ENCODE assay signal across 32 mouse cellular contexts in genomic region chr2:31864891-31865290, GRCm38 (mm10). TPM values are rescaled to one million over a fixed set of nuclear protein-coding genes. Genes with fewer than 3 reads are reported as not detected.
DNase-seq lines count a peak whose midpoint lies in the region; ATAC-seq and TF ChIP-seq lines count a peak whose summit lies in the region.
"Had no signal": no experiment of that assay in that cellular context is flagged by ENCODE, and none has a peak within 500 bp of the region (broad histone marks: within the 10 kb centered on the region; RNA-seq: fewer than 3 reads in every experiment).

No protein-coding gene starts in this region.

- H3K36me3 ChIP-seq in liver, embryonic 16.5 days (ENCODE audit: control insufficient read depth, insufficient read depth): no peaks in the 10 kb centered on the region
- H3K36me3 ChIP-seq in liver, postnatal 0 days (replicated peaks; ENCODE audit: insufficient read depth, low read length): no peaks in the 10 kb centered on the region
- H3K36me3 ChIP-seq in kidney, embryonic 14.5 days (ENCODE audit: control insufficient read depth, insufficient read depth, low read length): no peaks in the 10 kb centered on the region
- no peaks in the 10 kb centered on the region for H3K36me3 ChIP-seq in limb, embryonic 10.5 days
- H3K36me3 ChIP-seq: embryonic facial prominence, embryonic 12.5 days; hindbrain, embryonic 12.5 days; intestine, embryonic 15.5 days; limb, embryonic 12.5 days; liver, embryonic 13.5 days; lung, embryonic 15.5 days; midbrain, embryonic 12.5 days had no signal

- peak; percentile 28; the same call in 1 of the 2 replicates for ATAC-seq in liver, embryonic 16.5 days (ENCODE audit: low read depth)
- no peak for ATAC-seq in liver, postnatal 0 days
- no peak for ATAC-seq in kidney, embryonic 14.5 days (ENCODE audit: low FRiP score, low TSS enrichment)
- ATAC-seq: forebrain, embryonic 16.5 days; hindbrain, postnatal 0 days; intestine, embryonic 15.5 days; Patski had no signal

- H3K9ac ChIP-seq in liver, embryonic 16.5 days (ENCODE audit: low read depth, low read length): no peak overlapping the region
- no peak overlapping the region for H3K9ac ChIP-seq in liver, postnatal 0 days (replicated peaks)
- no peak overlapping the region for H3K9ac ChIP-seq in kidney, embryonic 14.5 days (ENCODE audit: low read depth, low read length)
- H3K9ac ChIP-seq: embryonic facial prominence, embryonic 12.5 days; hindbrain, embryonic 12.5 days; intestine, embryonic 15.5 days; limb, embryonic 12.5 days; liver, embryonic 13.5 days; lung, embryonic 15.5 days; midbrain, embryonic 12.5 days had no signal

- no peaks in the 10 kb centered on the region for H3K4me1 ChIP-seq in liver, embryonic 16.5 days (ENCODE audit: control insufficient read depth, low read depth, low read length)
- H3K4me1 ChIP-seq in liver, postnatal 0 days (ENCODE audit: insufficient read depth): 0 out of 2 replicates have a peak, but pooled peaks cover 3% of the 10 kb centered on the region
- H3K4me1 ChIP-seq in kidney, embryonic 14.5 days (ENCODE audit: control insufficient read depth, insufficient read depth, low read length): peaks cover 7% of the 10 kb centered on the region; the same call in 1 of the 2 replicates
- H3K4me1 ChIP-seq in limb, embryonic 10.5 days: peaks cover 59% of the 10 kb centered on the region
- H3K4me1 ChIP-seq: intestine, embryonic 15.5 days; liver, embryonic 13.5 days; lung, embryonic 15.5 days had no signal

- H3K4me2 ChIP-seq in liver, embryonic 16.5 days (ENCODE audit: low read depth, low read length): no peak overlapping the region
- H3K4me2 ChIP-seq in liver, postnatal 0 days (ENCODE audit: low read depth, low read length): no peak overlapping the region
- H3K4me2 ChIP-seq in kidney, embryonic 14.5 days (replicated peaks; ENCODE audit: low read depth, low read length): no peak overlapping the region
- H3K4me2 ChIP-seq: embryonic facial prominence, embryonic 12.5 days; heart, embryonic 11.5 days; hindbrain, embryonic 12.5 days; intestine, embryonic 15.5 days; limb, embryonic 12.5 days; liver, embryonic 13.5 days; lung, embryonic 15.5 days; midbrain, embryonic 12.5 days had no signal

- H3K4me3 ChIP-seq in liver, embryonic 16.5 days (ENCODE audit: low read depth, low read length): no peak overlapping the region
- H3K4me3 ChIP-seq in liver, postnatal 0 days (ENCODE audit: low read depth, low read length): no peak overlapping the region
- H3K4me3 ChIP-seq in kidney, embryonic 14.5 days (ENCODE audit: low read length): no peak overlapping the region
- no peak overlapping the region for H3K4me3 ChIP-seq in limb, embryonic 10.5 days
- H3K4me3 ChIP-seq: embryonic facial prominence, embryonic 12.5 days; gastrocnemius, adult 2 months; hindbrain, embryonic 12.5 days; intestine, embryonic 15.5 days; limb, embryonic 12.5 days; liver, embryonic 13.5 days; lung, embryonic 15.5 days; midbrain, embryonic 12.5 days had no signal

- H3K9me3 ChIP-seq in liver, embryonic 16.5 days (replicated peaks; ENCODE audit: control insufficient read depth, low read length): no peaks in the 10 kb centered on the region
- no peaks in the 10 kb centered on the region for H3K9me3 ChIP-seq in liver, postnatal 0 days (ENCODE audit: low read length)
- no peaks in the 10 kb centered on the region for H3K9me3 ChIP-seq in kidney, embryonic 14.5 days (ENCODE audit: control insufficient read depth, low read length)
- no peaks in the 10 kb centered on the region for H3K9me3 ChIP-seq in limb, embryonic 10.5 days (replicated peaks)
- H3K9me3 ChIP-seq: embryonic facial prominence, embryonic 12.5 days; hindbrain, embryonic 12.5 days; intestine, embryonic 15.5 days; limb, embryonic 12.5 days; liver, embryonic 13.5 days; lung, embryonic 15.5 days; midbrain, embryonic 12.5 days had no signal

- TF ChIP-seq EP300 in liver, postnatal 0 days (IDR thresholded peaks at IDR 0.05; ENCODE audit: low read depth): no peak

- no peak for TF ChIP-seq CTCF in liver, postnatal 0 days (IDR thresholded peaks at IDR 0.05; ENCODE audit: low read depth)

- peak; percentile 26 for DNase-seq in kidney, adult 18-20 months
- DNase-seq in kidney, postnatal 10 days: no peak
- no peak for DNase-seq in liver, postnatal 0 days
- no peak for DNase-seq in limb, embryonic 10.5 days (ENCODE audit: low spot score)
- DNase-seq in right cerebral cortex, adult 18-20 months: no peak
- DNase-seq: adrenal gland, postnatal 10 days; cerebellum, adult 11-12 months; cerebellum, adult 9-11 months; embryo, embryonic 11 days; gastrocnemius, adult 2 months; gastrocnemius, postnatal 36 days; heart, adult 18-20 months; heart, postnatal 36 days; layer of hippocampus, adult 9-11 months; liver, embryonic 13.5 days; right cerebral cortex, postnatal 4 days; thymus, adult 18-20 months; thymus, postnatal 36 days had no signal

- H3K27ac ChIP-seq in liver, embryonic 16.5 days (ENCODE audit: low read length): no peak overlapping the region
- H3K27ac ChIP-seq in liver, postnatal 0 days (ENCODE audit: low read depth): no peak overlapping the region
- H3K27ac ChIP-seq in kidney, embryonic 14.5 days (ENCODE audit: low read depth, low read length): 0 out of 2 replicates have a peak overlapping the region, but pooled peaks have one; percentile 17
- H3K27ac ChIP-seq in limb, embryonic 10.5 days: 0 out of 2 replicates have a peak overlapping the region, but pooled peaks have one; percentile 34
- H3K27ac ChIP-seq: embryonic facial prominence, embryonic 12.5 days; gastrocnemius, adult 2 months; hindbrain, postnatal 0 days; intestine, embryonic 15.5 days; limb, embryonic 12.5 days; liver, embryonic 13.5 days; lung, embryonic 15.5 days; stomach, postnatal 0 days had no signal

- no peaks in the 10 kb centered on the region for H3K27me3 ChIP-seq in liver, embryonic 16.5 days (ENCODE audit: control insufficient read depth, insufficient read depth, low read depth, low read length)
- H3K27me3 ChIP-seq in liver, postnatal 0 days (ENCODE audit: insufficient read depth, low read length): no peaks in the 10 kb centered on the region
- H3K27me3 ChIP-seq in kidney, embryonic 14.5 days (ENCODE audit: control insufficient read depth, insufficient read depth, low read length): no peaks in the 10 kb centered on the region
- H3K27me3 ChIP-seq in limb, embryonic 10.5 days (ENCODE audit: low read depth, poor library complexity, severe bottlenecking): no peaks in the 10 kb centered on the region
- H3K27me3 ChIP-seq: hindbrain, embryonic 12.5 days; intestine, embryonic 15.5 days had no signal

- 69% methylated on average over 9 of the region's 9 CpGs for WGBS in liver, embryonic 16.5 days (ENCODE audit: insufficient replicate concordance)
- WGBS in liver, postnatal 0 days (ENCODE audit: insufficient replicate concordance): 75% methylated on average over 9 of the region's 9 CpGs
- WGBS in kidney, embryonic 14.5 days: 88% methylated on average over 9 of the region's 9 CpGs
- WGBS in limb, embryonic 10.5 days: 92% methylated on average over 9 of the region's 9 CpGs

RNA-seq across cellular contexts. Expression of gene Fibcd1, which starts 19.1 kb away (rescaled TPM):
- polyA plus RNA-seq in liver, embryonic 16.5 days (2015; fragmentation: Nextera tagmentation; extraction: Ambion mirVana): 0.04 TPM in 2 replicates
- not detected in 2 replicates for polyA plus RNA-seq in liver, postnatal 0 days (2015; fragmentation: Nextera tagmentation; extraction: Ambion mirVana)
- polyA plus RNA-seq in kidney, embryonic 14.5 days (2014; fragmentation: Nextera tagmentation; extraction: Ambion mirVana): 1.1 TPM in 2 replicates
- polyA plus RNA-seq in limb, embryonic 10.5 days (2016; fragmentation: Nextera tagmentation; extraction: Ambion mirVana): 0.04 and 0.13 TPM in 2 replicates
- polyA plus RNA-seq: heart, embryonic 11.5 days; heart, embryonic 16.5 days; lung, embryonic 15.5 days had no signal

RNA-seq across cellular contexts. Expression of gene Lamc3, which starts 22.2 kb away (rescaled TPM):
- polyA plus RNA-seq in liver, embryonic 16.5 days (2015; fragmentation: Nextera tagmentation; extraction: Ambion mirVana): 0.04 and 0.15 TPM in 2 replicates
- polyA plus RNA-seq in liver, postnatal 0 days (2015; fragmentation: Nextera tagmentation; extraction: Ambion mirVana): 0.02 TPM in 1 of 2 replicates, not detected in the other
- polyA plus RNA-seq in kidney, embryonic 14.5 days (2014; fragmentation: Nextera tagmentation; extraction: Ambion mirVana): 2.0 and 3.6 TPM in 2 replicates
- 0.15 and 0.16 TPM in 2 replicates for polyA plus RNA-seq in limb, embryonic 10.5 days (2016; fragmentation: Nextera tagmentation; extraction: Ambion mirVana)

RNA-seq across cellular contexts. Expression of gene Qrfp, which starts 54.5 kb away (rescaled TPM):
- 0.05 and 0.07 TPM in 2 replicates for polyA plus RNA-seq in liver, embryonic 16.5 days (2015; fragmentation: Nextera tagmentation; extraction: Ambion mirVana)
- 0.07 and 0.08 TPM in 2 replicates for polyA plus RNA-seq in liver, postnatal 0 days (2015; fragmentation: Nextera tagmentation; extraction: Ambion mirVana)
- polyA plus RNA-seq in kidney, embryonic 14.5 days (2014; fragmentation: Nextera tagmentation; extraction: Ambion mirVana): 0.09 TPM in 1 of 2 replicates, not detected in the other
- 0.06 and 0.23 TPM in 2 replicates for polyA plus RNA-seq in limb, embryonic 10.5 days (2016; fragmentation: Nextera tagmentation; extraction: Ambion mirVana)
- polyA plus RNA-seq: heart, embryonic 11.5 days; Patski had no signal

Comparison
In these comparisons a context has a peak if more than half of its experiments do, and no peak if none do; other contexts are left out.
1. H3K27ac ChIP-seq: peak in kidney, embryonic 14.5 days (single experiment) and limb, embryonic 10.5 days (single experiment); none in liver, embryonic 16.5 days (single experiment) and liver, postnatal 0 days (single experiment).